Mouse (Mus musculus): ENCODE data around the gene Syt2.

- TF ChIP-seq POLR2A (IDR thresholded peaks at IDR 0.05; ENCODE audit: control insufficient read depth, extremely low read depth, insufficient read depth, low read length, poor library complexity), result no peak
- TF ChIP-seq CTCF (IDR thresholded peaks at IDR 0.05; ENCODE audit: borderline replicate concordance, control insufficient read depth, extremely low read depth, insufficient read depth, low read length, poor library complexity), result no peak
Measured at GRCm38 (mm10) chr1:134707516-134707915, 61.0 kb downstream of the Syt2 start.
